Mouse (Mus musculus): Measurements from ENCODE around the gene Rere.

The Rere gene

GRCm38 (mm10) chr4:150281018-150281761, at the start of gene Rere:
Rere (plus strand) TSS chr4:150281646.
- DNase-seq (ENCODE audit: low read depth, low spot score): peak; percentile 96

DNA sequence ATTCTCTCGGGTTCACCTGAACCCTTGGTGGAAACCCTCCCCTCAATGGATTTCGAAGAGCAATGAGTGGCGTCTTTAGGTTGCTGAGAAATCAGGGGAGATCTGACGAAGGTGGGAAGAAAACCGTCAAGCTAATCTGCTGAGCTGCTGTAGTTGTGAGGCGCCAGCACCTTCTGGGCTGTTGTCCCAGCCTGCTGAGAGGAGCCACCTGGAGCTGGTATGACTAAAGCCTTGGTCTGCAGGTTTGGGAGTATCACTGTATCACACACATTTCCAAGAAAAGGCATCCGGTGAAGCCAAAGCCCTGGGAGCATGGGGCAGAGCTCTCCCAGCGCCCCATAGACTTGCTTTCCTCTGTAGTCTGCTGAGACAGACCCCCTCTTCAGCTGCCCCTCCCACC, 49.6 kb upstream of the Rere start:
- DNase-seq (ENCODE audit: low read depth, low spot score): no peak

- no peak for DNase-seq (ENCODE audit: low read depth, low spot score)
Observed at GRCm38 (mm10) chr4:150234599-150235327, 46.7 kb upstream of the Rere start.

GRCm38 (mm10) chr4:150235585-150235984, 45.9 kb upstream of the Rere start:
- no peak for DNase-seq (ENCODE audit: low read depth, low spot score)

DNA sequence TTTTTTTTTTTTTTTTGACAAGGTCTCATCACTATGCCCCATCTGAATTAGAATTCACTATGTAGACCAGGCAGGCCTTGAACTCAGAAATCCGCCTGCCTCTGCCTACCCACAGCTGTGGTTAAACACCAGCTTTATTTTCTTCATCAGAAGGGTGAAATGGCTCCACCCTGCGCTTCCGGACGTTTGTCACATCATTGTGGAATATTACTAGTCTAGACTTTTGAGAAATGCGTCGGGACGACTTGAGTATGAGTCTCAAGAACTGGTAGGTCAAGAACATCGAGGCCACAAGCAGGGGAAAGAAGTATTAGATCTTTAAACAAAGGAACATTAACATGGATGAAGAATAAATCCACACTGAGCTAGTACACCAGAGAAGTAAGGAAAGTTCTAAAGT, 45.4 kb upstream of the Rere start:
- DNase-seq (ENCODE audit: low read depth, low spot score): no peak

DNA sequence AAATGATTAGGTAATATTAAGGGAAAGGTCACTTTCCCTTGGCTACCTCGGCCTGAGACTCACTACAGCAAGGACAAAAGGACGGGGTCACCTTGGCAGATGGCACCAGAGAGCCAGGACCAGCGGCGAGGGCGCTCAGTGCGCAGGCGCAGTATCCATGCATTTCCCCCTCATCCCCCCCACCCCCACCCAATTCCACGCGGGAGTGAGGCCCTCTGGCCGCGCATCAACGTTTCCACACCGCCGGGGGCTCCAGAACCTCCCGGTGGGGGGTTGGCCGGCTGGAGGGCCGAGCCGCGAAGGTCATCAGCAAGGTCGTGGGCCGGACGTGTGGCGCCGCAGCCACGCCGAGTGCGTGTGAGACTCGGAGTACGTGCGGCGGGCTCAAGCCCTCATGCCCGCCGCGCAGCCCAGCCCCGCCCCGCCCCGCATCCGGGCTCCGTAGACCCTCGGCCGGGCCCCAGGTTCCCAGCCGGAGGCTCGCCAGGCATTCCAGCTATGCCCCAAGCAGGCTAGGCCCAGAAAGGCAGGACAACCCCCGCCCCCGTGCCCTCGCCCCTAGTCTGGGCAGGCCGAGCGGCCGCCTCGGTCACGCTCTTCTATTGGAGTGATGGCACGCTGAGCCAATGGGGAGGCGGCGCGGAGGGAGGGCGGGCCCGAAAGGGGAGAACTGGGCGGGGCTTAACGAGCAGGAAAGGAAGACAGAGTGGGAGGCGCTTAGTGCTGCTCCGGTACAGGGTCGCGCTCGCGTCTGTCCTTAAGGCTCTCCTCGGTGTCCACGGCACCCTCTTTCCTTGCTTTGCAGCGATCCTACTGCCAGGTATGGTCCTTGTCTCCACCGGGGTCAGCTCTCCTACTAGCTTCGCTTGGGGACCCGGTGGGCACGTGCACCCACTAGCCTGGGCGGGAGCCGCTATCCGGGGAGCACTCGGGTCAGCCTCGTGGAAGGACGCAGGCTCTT, 44.6 kb upstream of the Rere start, which contains the start of gene Eno1:
Gene Eno1, plus strand, starts transcription at position 201 of the 961 bp plus-strand sequence.
- peak; percentile 93 for DNase-seq (ENCODE audit: low read depth, low spot score)

GRCm38 (mm10) chr4:150237636-150238361, 43.6 kb upstream of the Rere start:
- no peak for DNase-seq (ENCODE audit: low read depth, low spot score)

DNA sequence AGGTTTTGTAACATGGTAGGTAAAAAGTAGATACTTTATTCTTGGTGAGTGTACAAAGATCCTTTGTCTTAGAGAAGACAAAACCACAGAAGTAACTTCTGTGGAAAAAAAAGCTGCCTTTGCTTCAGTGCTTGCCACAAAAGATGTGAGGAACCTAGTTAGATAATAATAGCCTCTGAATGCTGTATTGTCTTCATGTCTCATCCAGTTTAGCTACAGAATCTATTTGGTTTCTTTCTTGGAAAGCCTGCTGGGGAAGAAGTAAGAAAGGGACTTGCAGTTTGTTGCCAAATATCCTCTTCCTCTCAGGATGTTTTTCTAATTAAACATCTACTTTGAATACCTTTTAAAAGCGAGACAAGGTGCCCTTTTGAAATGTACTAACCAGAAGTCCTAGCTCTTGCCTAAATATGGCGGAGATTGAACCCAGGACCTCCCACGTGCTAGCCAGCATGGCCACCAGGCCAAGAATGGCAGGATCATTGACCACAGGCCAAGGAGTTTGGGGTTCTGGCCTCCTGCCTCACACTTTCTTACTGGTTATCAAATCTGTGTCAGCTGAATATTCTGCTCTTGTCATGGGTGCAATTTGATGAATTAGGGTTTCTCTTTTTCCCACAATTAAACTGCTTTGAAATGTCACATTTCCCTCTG, 42.9 kb upstream of the Rere start:
- DNase-seq (ENCODE audit: low read depth, low spot score): no peak

DNA sequence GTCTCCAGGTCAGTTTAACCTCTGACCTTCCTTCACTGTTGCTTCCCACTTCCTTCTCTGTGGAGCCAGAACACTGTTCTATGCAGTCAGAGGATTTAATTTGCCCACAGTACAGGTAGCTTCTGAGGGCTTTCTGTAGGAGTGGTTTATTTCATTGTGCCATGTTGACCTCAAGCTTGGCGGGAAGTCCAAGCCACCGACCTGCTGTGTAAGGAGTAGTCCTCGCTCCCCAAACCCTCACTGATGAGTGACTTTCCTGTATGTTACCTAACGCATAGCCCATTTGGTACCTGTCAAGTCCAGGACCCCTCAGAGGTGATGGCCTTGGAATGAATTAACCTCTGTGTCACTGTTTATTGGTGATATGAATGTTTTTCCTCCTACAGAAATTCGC, 42.4 kb upstream of the Rere start:
- DNase-seq (ENCODE audit: low read depth, low spot score): no peak

DNA sequence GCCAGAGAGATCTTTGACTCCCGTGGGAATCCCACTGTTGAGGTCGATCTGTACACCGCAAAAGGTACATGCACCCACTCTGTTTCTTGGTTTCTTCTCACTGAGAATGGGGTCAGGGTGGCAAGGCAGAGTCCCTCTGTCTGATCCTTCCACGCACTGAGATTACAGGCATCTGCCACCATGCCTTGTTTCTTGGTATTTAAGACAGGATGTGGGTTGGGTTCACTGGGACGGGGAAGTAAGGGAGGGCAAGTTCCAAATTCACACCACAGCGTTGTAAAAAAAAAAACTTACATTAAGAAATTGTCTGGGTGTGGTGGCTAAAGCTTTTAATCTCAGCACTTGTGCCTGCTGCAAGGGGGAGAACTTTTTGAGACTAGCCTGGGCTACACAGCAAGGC, 41.9 kb upstream of the Rere start:
- no peak for DNase-seq (ENCODE audit: low read depth, low spot score)

GRCm38 (mm10) chr4:150239951-150240368, 41.5 kb upstream of the Rere start:
- peak; percentile 91 for DNase-seq (ENCODE audit: low read depth, low spot score)

- DNase-seq (ENCODE audit: low read depth, low spot score): no peak
Observed at GRCm38 (mm10) chr4:150240381-150240886, 41.0 kb upstream of the Rere start.

- no peak for DNase-seq (ENCODE audit: low read depth, low spot score)
Observed at GRCm38 (mm10) chr4:150241708-150242107, 39.7 kb upstream of the Rere start.

GRCm38 (mm10) chr4:150242745-150243144, 38.7 kb upstream of the Rere start:
- DNase-seq (ENCODE audit: low read depth, low spot score): no peak

- DNase-seq (ENCODE audit: low read depth, low spot score): no peak
Observed at GRCm38 (mm10) chr4:150245876-150246275, 35.6 kb upstream of the Rere start.

DNA sequence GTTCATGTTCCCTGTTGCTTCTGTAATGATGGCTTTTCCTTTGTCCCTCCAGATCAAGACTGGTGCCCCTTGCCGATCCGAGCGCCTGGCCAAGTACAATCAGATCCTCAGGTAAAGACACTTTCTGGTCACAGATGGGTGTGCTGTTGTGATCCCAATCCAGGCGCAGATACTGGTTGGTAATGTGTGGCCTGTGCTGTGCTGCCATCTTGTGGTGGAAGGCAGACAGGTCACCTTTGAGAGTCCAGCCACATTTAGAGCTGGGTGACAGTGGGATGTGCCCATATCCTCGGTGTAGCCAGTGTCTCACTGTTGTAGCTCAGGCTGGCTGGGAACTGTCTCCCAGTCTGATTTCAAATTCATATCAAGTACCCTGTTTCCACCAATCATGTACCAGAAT, 33.4 kb upstream of the Rere start:
- no peak for DNase-seq (ENCODE audit: low read depth, low spot score)

GRCm38 (mm10) chr4:150248917-150249316, 32.5 kb upstream of the Rere start:
- DNase-seq (ENCODE audit: low read depth, low spot score): no peak

GRCm38 (mm10) chr4:150249731-150250270, 31.6 kb upstream of the Rere start:
- DNase-seq (ENCODE audit: low read depth, low spot score): no peak

DNA sequence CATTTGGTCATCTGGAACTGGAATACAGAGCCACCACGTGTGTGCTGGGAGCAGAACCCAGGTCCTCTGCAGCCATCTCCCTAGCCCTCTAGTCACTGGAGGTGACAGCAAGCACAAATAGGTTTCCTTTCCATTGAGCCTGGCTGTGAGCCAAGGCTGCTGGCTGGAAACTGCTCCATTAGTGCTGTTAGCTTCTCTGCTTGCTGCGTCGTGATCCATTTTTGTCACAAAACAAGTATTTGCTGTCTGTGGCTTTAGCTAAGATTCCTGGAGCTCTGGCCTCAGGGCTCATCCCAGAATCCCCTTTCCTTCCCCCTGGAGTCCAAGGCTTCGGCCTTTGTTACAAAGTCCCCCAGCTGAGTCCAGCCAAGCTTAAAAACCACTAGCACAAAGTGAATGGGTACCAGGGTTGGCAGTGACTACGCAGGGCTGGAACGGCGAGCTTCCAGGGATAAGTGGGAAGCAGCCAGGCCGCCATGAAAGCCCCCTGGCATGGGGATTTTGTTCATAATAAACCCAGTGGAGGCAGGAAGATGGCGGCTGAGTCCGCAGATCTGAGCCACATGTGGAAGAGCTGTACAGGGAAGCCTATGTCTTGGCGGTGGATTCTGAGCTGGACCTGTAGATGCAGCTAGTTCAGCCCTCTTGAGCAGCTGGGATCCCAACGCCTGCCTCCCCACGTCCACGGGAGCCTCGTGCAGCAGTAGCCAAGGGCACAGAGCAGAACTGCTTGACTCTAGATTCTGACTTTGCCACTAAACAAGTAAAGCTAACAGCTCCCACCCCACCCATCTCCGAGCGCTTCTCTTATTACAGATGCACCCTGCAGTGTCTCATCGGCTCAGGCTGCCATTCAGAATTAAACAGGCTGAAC, 30.7 kb upstream of the Rere start:
- DNase-seq (ENCODE audit: low read depth, low spot score): no peak

Data from c-Kit-negative CD71-positive TER-119-positive erythroid progenitor cells, embryonic 14.5 days (primary cell).